ENCODE assay signal across 13 mouse cellular contexts in genomic region chr5:118093321-118094035, GRCm38 (mm10).
DNase-seq lines count a peak whose midpoint lies in the region; ATAC-seq and TF ChIP-seq lines count a peak whose summit lies in the region.
"Had no signal": no experiment of that assay in that cellular context is flagged by ENCODE, and none has a peak within 500 bp of the region (broad histone marks: within the 10 kb centered on the region; RNA-seq: fewer than 3 reads in every experiment).

No protein-coding gene starts in this region.

- peaks cover 54% of the 10 kb centered on the region for H3K36me3 ChIP-seq in hindbrain, embryonic 13.5 days
- H3K36me3 ChIP-seq in hindbrain, embryonic 10.5 days: peaks cover 94% of the 10 kb centered on the region

- no peaks in the 10 kb centered on the region for H3K27me3 ChIP-seq in cerebellum, adult 2 months (ENCODE audit: control insufficient read depth, insufficient read depth, low read length)
- no peaks in the 10 kb centered on the region for H3K27me3 ChIP-seq in hindbrain, embryonic 13.5 days
- no peaks in the 10 kb centered on the region for H3K27me3 ChIP-seq in hindbrain, embryonic 10.5 days (ENCODE audit: insufficient read depth, poor library complexity, severe bottlenecking)
- H3K27me3 ChIP-seq: limb, embryonic 12.5 days; neural tube, embryonic 12.5 days had no signal

- H3K4me1 ChIP-seq in cerebellum, adult 2 months (ENCODE audit: control insufficient read depth, insufficient read depth, low read length): peaks cover 35% of the 10 kb centered on the region
- peaks cover 26% of the 10 kb centered on the region for H3K4me1 ChIP-seq in hindbrain, embryonic 13.5 days (replicated peaks)
- 0 out of 2 replicates have a peak, but pooled peaks cover 5% of the 10 kb centered on the region for H3K4me1 ChIP-seq in hindbrain, embryonic 10.5 days (replicated peaks)

- no peak overlapping the region for H3K4me2 ChIP-seq in hindbrain, embryonic 13.5 days
- H3K4me2 ChIP-seq: limb, embryonic 12.5 days; neural tube, embryonic 12.5 days had no signal

- no peak for ATAC-seq in hindbrain, embryonic 13.5 days (ENCODE audit: low FRiP score)

- no peak overlapping the region for H3K4me3 ChIP-seq in cerebellum, adult 2 months (replicated peaks; ENCODE audit: insufficient read depth, low read depth, low read length)
- H3K4me3 ChIP-seq in hindbrain, embryonic 13.5 days: no peak overlapping the region
- H3K4me3 ChIP-seq in hindbrain, embryonic 10.5 days: no peak overlapping the region
- H3K4me3 ChIP-seq: limb, embryonic 12.5 days; neural tube, embryonic 12.5 days had no signal

- no peak for TF ChIP-seq POLR2A in cerebellum, adult 2 months (IDR thresholded peaks at IDR 0.05; ENCODE audit: borderline replicate concordance, insufficient read depth, low read length)

- H3K9me3 ChIP-seq in hindbrain, embryonic 13.5 days: no peaks in the 10 kb centered on the region
- no peaks in the 10 kb centered on the region for H3K9me3 ChIP-seq in hindbrain, embryonic 10.5 days
- H3K9me3 ChIP-seq: limb, embryonic 12.5 days; neural tube, embryonic 12.5 days had no signal

- TF ChIP-seq CTCF in cerebellum, adult 2 months (IDR thresholded peaks at IDR 0.05; ENCODE audit: borderline replicate concordance, insufficient read depth, low read depth, low read length): peak; percentile 77

- DNase-seq in cerebellum, adult 2 months: no peak
- DNase-seq in cerebellum, adult 8-10 months: no peak
- DNase-seq in hindbrain, embryonic 10.5 days (ENCODE audit: low spot score): no peak
- peak; percentile 41 for DNase-seq in thymus, postnatal 14 days
- no peak for DNase-seq in thymus, postnatal 25 days
- DNase-seq in urinary bladder, adult 18-20 months (ENCODE audit: low spot score in 2 of 2): no peak
- no peak for DNase-seq in kidney, postnatal 14 days
- DNase-seq: heart, postnatal 10 days; right cerebral cortex, postnatal 25 days had no signal

- H3K27ac ChIP-seq in cerebellum, adult 2 months (ENCODE audit: insufficient read depth, low read length): peak overlapping the region; percentile 29
- peak overlapping the region; percentile 26 for H3K27ac ChIP-seq in hindbrain, embryonic 13.5 days
- no peak overlapping the region for H3K27ac ChIP-seq in hindbrain, embryonic 10.5 days
- H3K27ac ChIP-seq: limb, embryonic 12.5 days; macrophage; neural tube, embryonic 12.5 days had no signal

- WGBS in cerebellum, adult 2 months: 35% methylated on average over 11 of the region's 11 CpGs
- 77% methylated on average over 11 of the region's 11 CpGs for WGBS in hindbrain, embryonic 13.5 days
- 75% methylated on average over 11 of the region's 11 CpGs for WGBS in hindbrain, embryonic 10.5 days

- H3K9ac ChIP-seq in hindbrain, embryonic 13.5 days: no peak overlapping the region
- H3K9ac ChIP-seq: limb, embryonic 12.5 days; neural tube, embryonic 12.5 days had no signal
